Mouse (Mus musculus) ZHBTc4 (cell line): ENCODE data around the gene Mcee.
A peak's percentile ranks its signal among the peaks of the same experiment; 100 is the strongest.

Source experiments
- DNase-seq: peaks from one replicate; pipeline ENCODE4 v3.0.0-alpha.2; 2011; ENCODE audit warnings: low read depth, low spot score

Mcee gene

GRCm38 (mm10) chr7:64424861-64425260 lies 32.5 kb downstream of the Mcee start:
- peak; percentile 25 for DNase-seq

- DNase-seq, result no peak
Observed at GRCm38 (mm10) chr7:64439595-64440518, 47.5 kb downstream of the Mcee start.

- no peak for DNase-seq
Observed at GRCm38 (mm10) chr7:64440519-64440918, 48.1 kb downstream of the Mcee start.

- no peak for DNase-seq
Observed at GRCm38 (mm10) chr7:64450631-64451030, 58.2 kb downstream of the Mcee start.

GRCm38 (mm10) chr7:64451441-64451840 lies 59.0 kb downstream of the Mcee start:
- DNase-seq, result no peak

GRCm38 (mm10) chr7:64451861-64452382 lies 59.5 kb downstream of the Mcee start:
- DNase-seq, result no peak

DNA sequence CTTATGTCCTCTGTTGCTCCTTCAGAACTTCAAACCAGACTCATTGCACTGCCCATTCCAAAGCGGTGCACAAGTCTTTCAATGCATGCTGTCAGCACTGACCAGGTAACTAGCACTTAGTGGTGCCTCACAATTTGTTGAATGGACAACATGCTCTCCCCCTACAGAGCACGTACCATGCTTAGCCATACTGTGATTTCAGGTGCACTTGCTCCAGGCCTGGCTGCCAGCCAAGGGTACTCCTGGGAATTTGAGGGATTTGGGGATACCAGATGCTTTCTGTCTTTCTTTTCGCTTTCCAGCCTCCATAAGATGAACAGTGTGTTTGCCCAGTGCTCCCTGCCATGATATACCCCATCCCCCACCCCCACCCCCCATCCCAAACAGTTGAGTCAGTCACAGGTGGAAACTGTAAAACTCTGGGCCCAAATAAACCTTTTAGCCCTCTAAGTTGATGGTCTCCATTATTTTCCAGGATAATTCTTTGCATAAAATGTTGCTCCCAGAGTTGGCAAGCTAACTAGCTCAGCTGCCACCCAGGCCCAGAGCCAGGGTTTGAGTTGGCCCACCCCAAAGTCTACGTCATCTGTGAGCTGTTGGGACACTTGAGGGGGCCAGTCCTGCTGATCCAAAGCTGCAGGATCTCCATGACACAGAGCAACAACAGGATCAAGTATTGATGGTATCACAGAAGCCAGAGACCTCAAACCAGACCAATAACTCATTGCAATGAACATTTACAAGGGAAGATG lies 60.2 kb downstream of the Mcee start:
- no peak for DNase-seq

- no peak for DNase-seq
Observed at GRCm38 (mm10) chr7:64456176-64456575, 63.8 kb downstream of the Mcee start.

GRCm38 (mm10) chr7:64456676-64457075 lies 64.3 kb downstream of the Mcee start:
- DNase-seq, result no peak

- DNase-seq, result no peak
Observed at GRCm38 (mm10) chr7:64457811-64458210, 65.4 kb downstream of the Mcee start.
